Mouse (Mus musculus) spleen, postnatal 4 days (tissue): ENCODE data around the gene Mtfr2.
A peak's percentile ranks its signal among the peaks of the same experiment; 100 is the strongest.

Experiments used
- DNase-seq, 2 experiments: peaks; one replicate each; pipeline ENCODE4 v3.0.0; 2022; ENCODE audit warnings: low spot score in 2 of 2

Gene Mtfr2

DNA sequence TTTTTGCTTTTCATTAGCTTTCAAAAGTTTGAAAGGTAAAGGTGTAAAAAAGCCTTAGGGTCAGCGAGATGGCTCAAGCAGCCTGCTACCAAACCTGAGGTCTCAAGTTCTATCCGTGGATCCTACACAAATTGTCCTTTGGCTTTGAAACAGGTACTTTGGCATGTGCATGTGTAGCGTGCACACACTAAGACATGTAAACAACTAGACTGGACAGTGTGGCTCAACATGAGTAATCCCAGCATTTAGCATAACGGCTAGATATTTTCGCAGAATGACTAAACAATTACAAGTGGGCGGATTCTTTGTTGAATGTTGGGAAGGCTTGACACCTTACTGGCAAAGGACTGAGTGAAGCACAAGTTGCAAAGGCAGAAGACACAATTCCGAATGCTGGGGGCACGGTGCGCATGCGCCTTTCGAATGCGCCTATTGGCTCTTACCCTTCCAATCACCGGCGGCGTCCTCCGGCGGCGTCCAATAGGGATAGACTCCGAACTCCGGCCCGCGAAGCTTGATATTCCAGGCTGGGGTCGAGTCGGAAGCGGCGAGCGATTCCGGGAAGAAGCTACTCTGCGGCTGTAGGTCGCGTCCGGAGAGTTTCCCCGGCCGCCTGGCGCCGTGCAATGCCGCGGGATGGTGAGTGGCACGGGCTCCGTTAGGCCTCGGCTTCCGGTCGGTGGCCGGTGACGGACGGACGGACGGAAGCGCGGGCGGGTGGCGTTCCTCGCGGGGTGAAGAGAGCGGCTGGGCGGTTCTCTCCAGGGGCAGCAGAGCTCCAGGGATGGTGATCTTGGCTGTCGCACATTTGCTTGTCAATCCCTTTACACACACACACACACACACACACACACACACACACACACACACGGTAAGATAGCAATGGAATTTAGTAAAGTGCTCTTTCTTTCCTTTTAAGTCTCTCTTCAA, at the start of gene Mtfr2:
TSS of gene Mtfr2 (plus strand) at position 486 of the 930 bp plus-strand sequence.
- peak; percentile 95 to 98 for DNase-seq

DNA sequence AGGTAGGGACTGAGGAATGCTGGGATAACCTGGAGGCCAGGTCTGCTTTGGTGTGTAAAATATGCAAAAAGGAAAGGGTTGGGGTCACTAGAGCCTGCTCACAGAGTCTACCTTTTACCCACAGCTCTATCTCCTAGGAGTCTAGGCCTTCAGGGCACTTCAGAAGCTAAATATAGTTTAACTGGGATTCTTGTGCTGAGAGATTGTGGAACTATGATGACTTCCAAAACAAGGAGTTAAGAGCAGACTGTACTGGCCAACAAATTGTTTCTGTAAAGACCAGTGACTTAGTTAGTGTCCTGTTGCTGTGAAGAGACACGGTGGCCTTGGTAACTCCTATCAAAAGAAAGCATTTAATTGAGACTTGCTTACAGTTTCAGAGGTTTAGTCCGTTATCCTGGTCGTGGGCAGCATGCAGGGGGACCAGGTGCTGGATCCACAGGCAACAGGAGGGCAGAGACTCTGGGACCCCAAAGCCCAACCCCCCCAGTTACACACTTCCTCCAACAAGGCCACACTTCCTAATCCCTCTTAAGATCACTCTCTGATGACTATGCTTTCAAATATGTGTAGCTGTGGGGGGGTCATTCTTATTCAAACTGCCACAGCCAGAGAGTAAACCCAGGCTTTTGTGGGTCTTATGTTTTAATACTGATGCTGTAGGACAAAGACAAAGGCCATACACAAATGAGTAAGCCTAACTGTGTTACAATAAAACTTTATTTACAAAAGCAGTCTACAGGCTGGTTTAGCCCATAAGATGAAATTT, 49.2 kb upstream of the Mtfr2 start:
- DNase-seq, result no peak

DNA sequence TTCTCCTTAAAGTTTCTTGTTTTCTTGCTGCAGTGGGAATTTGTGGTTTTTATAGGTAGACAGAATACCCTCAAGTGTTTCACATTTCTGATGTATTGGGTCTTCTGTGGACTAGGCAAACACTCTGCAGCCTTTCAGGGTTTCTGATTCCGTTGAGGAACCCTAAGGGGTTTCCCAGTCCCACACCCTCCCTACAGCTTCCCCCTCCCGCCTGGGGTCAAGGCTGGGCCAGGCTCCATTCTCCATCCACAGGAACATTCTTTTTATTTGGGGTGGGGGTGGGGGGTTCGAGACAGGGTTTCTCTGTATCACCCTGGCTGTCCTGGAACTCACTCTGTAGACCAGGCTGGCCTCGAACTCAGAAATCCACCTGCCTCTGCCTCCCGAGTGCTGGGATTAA, 48.5 kb upstream of the Mtfr2 start:
- no peak for DNase-seq

DNA sequence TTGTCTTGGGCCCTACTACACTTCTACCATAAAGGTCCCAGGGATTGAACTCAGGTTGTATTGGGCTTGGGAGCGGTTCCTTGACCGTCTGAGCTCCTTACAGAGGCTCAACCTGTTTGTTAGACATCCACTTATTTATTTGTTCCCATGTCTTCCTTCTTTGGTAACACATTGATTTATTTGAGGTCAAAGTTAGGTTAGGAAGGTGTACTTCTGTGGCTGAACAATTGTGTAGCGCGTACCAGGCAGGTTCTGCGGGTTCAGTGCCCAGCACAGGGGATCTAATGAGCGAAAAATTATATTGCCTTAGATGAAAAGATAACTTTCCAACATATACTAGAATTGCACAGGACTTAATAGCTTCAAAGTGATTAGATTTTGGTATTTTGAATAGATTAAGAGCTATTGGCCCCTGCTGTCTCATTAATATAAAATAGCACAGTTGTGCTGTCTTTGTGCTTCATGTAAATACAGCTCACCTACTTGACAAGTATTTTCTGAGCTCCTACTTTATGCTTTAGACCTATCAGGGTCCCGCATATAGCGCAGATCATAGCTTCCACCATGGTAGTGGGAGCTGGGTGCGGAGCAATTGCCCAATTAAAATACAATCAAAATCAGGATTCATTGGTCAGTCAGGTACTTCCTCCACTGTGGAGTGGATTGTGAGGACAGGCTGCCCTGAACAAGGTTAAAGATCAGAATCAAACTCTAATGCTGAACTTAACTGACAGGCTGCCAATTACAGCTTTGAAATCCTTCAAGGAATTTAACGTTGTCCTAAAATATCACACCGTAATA, 36.4 kb upstream of the Mtfr2 start:
- DNase-seq, result no peak

DNA sequence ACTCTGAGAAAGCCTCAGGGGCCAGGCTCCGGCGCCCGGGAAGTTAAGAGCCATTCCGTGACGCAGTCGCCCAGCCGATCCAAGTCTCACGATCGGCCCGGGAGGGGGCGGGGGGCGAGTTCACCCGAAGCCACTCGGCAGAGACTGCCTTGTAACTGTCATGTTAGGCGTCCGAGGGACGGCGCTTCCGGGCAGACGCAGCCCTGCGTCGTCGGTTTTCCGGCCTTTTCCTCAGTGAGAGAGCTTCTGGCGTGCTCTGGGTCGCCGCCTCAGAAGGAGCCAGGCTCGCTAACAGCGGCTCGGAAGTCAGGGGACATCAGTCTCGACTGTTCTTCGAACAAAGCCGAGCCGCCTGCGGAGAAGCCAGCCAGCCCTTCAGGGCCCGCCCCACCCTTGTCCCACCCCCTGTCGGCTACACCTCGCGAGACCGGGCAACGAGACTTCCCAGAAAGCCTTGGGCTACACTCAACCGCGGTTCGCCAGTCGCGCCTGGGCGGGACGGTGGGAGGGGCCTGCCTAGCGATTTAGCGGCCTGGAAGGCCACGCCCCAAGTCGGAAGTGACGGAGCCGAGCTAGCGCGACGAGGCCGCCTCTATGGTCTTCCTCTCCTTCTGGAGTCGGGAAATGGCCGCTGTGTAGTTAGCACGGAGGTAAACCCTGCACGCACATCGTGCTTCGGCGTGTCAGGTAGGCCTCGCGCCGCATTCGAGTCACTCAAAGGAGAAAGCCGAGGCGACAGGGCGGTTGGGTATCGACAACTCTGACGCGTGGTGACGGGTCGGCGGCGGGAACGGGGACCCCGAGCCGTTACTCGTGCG, 35.4 kb upstream of the Mtfr2 start, which contains the start of gene Bclaf1:
TSS of gene Bclaf1 (plus strand) at position 552 of the 818 bp plus-strand sequence.
- peak; percentile 100 for DNase-seq

DNA sequence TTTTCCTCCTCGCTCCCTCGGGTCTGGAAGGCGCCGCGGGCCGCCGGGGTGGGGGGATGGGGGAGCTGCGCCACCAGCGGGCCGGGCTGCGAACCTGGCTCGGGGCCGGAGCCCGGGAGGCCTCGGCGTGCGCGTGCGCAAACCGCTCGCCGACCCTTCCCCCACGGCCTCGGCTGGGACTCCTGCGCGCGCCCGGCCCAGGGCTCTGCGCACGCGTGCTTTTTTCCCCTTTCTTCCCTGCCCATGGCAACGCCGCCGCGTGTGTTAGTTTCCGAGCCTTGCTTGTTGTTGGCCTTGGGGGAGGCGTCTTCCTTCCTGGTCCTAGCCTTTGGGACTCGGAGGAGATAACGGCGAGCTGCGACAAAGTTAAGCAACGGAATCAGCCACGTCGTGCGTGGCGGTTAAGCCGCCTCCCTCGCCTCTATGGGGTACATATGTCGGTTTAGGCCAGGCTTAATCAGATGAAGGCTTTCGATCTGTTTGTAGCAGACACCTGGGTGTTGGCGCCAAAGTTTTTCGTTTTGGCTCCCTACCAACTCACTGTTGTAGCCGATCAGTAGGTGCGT, 34.8 kb upstream of the Mtfr2 start:
- DNase-seq, result peak; percentile 82 to 92

DNA sequence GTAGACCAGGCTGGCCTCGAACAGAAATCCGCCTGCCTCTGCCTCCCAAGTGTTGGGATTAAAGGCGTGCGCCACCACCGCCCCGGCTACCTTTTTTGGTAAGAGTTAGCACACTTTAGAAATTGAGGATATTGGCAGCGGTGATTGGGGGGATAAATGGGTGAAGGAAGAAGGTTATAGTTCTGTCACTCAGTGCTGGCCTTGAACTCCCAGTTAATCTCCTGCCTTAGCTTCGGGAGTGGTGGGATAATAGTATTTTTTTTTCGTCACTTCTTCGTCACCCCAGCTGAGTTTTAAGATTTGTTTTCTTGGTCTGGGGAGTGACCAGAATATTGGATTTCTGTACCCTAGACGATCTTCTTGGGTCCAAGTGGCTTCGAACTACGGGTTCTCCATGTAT, 34.1 kb upstream of the Mtfr2 start:
- DNase-seq, result no peak

DNA sequence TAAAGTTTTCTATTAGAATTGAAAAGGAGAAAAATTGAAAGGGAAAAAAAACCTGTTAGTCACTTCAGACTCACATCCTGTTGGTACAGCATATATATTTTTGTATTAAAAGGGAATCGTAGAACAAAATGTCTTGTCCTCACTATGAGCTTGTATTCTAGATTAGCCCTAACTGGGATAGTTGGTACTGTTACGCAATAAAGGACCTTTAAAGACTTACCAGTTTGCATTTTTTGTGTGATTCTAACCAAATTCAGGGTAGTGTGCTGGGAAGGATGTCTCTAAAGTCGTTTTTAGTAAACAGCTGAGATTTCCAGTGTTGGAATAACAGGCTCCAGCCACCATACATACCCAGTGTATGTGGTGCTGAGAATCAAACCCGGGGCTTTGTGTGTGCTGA, 33.6 kb upstream of the Mtfr2 start:
- DNase-seq, result no peak

DNA sequence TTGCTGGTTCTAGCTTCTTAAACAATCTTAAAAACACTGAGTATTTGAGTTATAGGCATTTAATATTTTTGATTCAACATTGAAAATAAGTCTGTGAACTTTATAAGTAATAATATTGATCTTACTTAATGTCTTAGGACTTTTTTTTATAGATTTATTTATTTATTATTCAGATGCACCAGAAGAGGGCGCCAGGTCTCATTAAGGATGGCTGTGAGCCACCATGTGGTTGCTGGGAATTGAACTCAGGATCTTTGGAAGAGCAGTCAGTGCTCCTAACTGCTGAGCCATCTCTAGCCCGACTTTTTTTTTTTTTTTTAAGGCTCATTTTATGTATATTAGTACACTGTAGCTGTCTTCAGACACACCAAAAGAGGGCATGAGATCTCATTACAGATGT, 32.8 kb upstream of the Mtfr2 start:
- no peak for DNase-seq

DNA sequence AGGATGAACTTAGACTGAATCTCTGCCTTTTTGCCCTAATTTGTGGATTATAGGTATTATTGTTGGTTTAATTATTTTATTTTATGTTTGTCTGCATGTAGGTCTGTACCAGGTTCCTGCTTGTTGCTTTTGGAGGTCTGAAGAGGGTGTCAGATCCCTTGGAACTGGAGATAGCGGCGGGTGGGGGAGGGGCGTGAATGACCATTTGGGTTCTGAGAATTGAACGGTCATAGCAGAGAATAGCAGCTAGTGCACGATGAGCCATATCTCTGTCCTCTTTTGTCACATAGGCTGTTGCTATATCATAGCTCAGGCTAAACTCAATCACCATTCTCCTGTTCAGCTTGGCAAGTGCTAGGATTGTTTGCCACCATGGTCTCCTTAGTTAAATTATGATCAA, 30.1 kb upstream of the Mtfr2 start:
- no peak for DNase-seq

DNA sequence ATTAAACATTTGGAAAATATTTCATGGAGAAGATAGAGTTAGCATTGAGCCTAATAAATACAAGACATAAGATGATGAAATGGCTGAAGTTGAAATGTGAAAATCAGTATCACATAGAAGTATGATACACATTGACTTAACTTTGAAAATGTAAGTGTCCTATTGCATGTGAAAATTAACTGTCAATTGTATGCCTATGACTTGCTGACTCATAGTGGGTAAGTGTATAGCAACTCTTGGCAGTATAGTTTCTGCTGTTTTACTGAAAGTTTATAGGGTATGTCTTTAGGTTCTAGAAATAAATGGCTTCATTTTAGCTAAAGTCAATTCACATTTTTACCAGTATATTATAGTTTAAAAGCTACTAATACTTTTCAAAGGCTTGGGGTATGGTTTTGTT, 21.3 kb upstream of the Mtfr2 start:
- no peak for DNase-seq

DNA sequence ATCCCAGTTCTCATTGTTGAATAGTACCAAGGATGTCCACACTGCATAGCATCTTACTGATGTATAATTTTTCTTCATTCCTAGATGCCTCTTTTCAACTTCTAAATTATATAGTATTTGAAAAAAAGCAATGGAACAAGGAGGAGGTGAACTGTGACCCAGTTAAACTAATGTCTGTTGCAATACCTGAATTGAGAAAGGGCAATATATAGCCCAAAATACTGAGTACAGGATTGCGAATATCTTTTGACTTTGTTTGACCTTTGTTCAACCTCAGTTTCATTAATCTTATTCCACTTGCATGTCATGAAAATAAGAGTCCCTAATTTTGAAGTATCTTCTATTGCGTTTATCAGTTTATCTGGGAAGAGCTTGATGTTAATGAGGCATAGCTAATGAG, 16.3 kb upstream of the Mtfr2 start:
- DNase-seq, result no peak

DNA sequence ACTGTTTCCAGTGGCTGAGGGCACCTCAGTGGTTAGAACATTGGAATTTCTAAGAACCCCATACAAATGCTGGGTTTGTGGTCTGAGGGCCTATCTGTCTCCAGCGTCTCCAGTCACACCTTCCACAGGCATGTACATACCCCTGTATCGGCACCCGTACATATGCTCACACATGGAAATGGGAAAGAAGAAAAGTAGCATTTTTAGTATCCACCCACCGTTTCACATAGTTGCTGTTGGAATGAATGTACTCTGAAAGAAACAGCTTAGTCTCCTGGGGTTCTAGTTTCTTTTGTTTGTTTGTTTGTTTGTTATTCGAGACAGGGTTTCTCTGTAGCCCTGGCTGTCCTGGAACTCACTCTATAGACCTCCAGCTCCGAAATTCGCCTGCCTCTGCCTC, 9.7 kb upstream of the Mtfr2 start:
- DNase-seq, result no peak

DNA sequence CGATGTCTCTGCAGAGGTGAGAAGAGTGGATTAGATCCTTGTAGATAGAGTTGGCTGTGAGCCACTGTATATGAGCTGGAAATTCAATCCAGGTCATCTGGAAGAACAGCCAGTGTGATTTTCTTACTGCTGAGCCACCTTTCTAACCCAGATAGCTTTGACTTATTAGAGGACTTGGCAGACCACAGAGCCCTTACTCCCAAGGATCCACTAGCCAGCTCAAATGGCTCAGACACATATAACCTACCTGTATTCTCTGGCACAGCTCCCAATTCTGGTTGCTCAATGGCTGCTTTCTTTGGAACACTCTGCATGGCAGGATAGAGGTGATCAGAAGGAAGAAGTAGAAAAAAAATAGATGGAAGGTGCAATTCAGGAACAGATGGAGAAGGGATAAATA, 1.8 kb upstream of the Mtfr2 start:
- no peak for DNase-seq

DNA sequence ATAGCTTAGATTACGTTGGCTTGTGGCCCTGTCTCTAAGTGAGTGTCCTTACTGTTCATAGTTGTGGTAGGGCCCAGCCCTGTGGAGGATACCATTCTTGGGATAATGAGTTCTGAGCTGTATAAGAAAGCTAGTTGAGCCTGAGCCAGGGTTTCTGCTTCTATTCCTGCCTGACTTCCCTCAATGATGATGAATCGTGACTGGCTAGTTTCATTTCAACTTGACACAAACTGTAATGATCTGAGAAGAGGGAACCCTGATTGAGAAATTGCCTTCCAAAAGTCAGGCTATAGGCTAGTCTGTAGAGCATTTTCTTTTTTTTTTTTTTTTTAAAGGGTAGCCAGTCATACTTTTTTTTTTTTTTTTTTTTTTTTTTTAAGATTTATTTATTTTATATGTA, 1.3 kb downstream of the Mtfr2 start:
- no peak for DNase-seq

DNA sequence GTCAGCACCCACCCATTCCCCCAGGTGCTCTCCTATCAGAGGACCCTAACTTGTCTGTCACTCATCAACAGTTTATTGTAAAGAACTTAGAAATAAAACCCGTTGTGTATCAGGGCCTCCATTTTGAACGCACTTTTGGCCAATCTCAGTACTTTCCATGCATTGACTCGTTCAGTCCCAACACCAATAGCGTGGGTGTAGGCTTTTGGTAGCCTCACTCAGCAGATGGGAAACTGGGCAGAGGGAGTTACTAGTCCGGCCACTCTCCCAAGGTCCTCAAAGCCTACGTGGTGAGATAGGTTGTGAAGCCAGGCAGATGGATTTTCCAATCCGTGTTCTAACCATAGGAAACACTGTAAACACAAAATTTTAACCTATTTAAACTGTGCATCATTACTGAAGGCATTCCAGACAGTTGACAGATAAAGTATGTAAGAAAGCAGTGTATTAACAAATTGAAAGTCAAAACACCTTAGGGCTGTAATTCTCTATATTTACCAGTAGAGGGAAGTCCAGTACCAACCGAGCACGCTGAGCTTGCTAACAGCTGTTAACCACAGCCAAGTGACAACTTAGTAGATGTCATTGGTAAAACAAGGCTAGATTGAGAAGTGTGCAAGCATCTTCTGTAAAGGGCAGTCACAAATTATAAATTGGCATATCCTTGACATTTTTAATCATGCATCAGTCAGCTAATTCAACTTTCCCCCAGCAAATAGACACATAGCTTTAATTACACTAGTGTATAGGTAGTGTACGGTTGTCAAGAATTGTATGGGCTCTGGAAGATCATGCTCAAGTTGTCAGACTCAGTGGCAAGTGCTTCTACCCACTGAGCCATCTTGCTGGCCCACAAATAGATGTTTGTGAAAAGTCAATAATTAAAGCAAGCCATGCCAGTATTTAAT, 14.2 kb downstream of the Mtfr2 start:
- no peak for DNase-seq

DNA sequence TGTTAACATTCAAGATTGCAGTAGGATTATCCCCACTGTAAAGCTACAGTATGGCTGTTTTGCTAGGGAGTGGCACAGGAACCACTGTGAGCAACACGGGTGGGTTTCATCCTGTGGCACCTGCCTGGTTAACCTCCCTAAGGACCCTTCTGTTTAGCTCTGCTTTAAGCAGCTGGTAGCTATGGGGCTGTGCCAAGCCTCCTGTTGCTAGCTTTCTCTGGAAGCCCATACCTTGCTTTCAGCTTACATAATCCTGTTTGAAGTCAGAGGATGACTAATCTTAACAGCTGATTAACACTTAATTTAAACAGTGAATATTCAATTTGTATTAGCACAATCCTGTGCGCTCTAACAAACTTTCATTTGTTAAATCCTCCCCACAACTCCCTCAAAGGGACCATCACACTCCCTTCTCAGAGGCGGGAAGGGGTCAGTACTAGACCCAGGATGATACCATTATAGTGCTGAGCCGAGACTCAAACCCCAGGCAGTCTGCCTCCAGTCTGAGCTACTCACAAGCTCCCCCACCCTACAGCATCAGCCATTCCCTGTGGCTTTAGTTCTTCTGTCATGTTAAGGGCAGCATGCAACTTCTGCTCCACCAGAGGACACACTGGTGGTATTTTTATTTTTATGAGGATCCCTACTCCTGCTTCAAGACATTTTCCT, 15.0 kb downstream of the Mtfr2 start:
- DNase-seq, result no peak

DNA sequence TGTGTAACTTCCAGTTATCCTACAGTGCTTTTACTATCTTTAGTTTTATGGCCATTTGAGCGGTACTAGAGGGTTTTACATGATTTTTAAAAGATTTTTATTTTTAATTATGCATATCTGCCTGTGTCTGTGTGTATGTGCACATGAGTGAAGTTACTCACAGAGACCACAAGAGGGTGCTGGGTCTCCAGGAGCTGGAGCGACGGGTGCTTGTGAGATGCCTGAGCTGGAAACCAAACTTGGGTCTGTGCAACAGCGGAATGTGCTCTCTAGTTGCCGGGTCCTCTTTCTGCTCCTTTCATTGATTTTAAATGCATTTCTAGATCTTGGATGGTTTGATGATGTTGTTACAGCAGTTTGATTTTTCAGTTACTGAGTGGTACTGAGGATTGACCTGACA, 24.5 kb downstream of the Mtfr2 start:
- DNase-seq, result no peak

DNA sequence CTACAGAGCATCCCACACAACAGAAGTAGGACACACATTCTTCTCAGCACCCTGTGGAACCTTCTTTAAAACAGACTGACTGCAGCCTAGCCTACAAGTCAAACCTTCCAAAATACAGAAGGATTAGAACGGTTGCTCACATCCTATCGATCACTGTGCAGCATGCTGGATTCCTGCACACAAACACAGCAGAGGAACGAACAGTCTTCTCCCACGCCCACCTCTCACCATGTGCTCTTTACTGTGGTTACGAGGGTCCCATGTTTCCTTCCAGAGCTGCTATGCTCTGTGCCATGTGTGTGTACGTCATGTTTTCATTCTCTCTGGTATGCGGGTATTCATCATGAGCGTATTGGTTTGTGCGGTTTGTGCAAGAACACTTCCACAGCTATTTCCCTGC, 30.1 kb downstream of the Mtfr2 start:
- no peak for DNase-seq
